Comparison of ENCODE assay signal across 15 mouse cellular contexts in genomic region chr2:59203627-59204425, GRCm38 (mm10). TPM values are rescaled to one million over a fixed set of nuclear protein-coding genes. Genes with fewer than 3 reads are reported as not detected.
A peak's percentile ranks its signal among the peaks of the same experiment; 100 is the strongest.
DNase-seq lines count a peak whose midpoint lies in the region; ATAC-seq and TF ChIP-seq lines count a peak whose summit lies in the region.
"Had no signal": no experiment of that assay in that cellular context is flagged by ENCODE, and none has a peak within 500 bp of the region (broad histone marks: within the 10 kb centered on the region; RNA-seq: fewer than 3 reads in every experiment).

No protein-coding gene starts in this region.

- TF ChIP-seq POLR2A in heart, adult 2 months (IDR thresholded peaks at IDR 0.05; ENCODE audit: insufficient read depth, low read depth, low read length) = no peak

- H3K4me2 ChIP-seq in heart, embryonic 15.5 days = no peak overlapping the region
- H3K4me2 ChIP-seq: liver, embryonic 11.5 days had no signal

- H3K9ac ChIP-seq in heart, embryonic 15.5 days = no peak overlapping the region
- no peak overlapping the region for H3K9ac ChIP-seq in heart, adult 2 months (ENCODE audit: low read depth, low read length)

- peak; percentile 5 for DNase-seq in embryo, embryonic 10.5 days (ENCODE audit: low spot score)
- no peak for DNase-seq in embryo, embryonic 9.5 days (ENCODE audit: extremely low spot score)
- DNase-seq in heart, adult 2 months = no peak
- DNase-seq in thymus, postnatal 4 days = peak; percentile 16
- DNase-seq in thymus, postnatal 25 days = no peak
- DNase-seq in adrenal gland, adult 8-10 months = no peak
- DNase-seq in right cerebral cortex, postnatal 4 days = no peak
- DNase-seq: cerebellum, postnatal 25 days; gastrocnemius, postnatal 25 days; kidney, postnatal 36 days; lung, postnatal 10 days; spleen, adult 18-20 months had no signal

- peaks cover 5% of the 10 kb centered on the region; the same call in 1 of the 2 replicates for H3K79me2 ChIP-seq in heart, adult 2 months (replicated peaks; ENCODE audit: control insufficient read depth, insufficient read depth, low read length)

- intact Hi-C loops in heart, adult 2 months (cut with DNase I) = no loop called here

- peak overlapping the region; percentile 73 for H3K27ac ChIP-seq in heart, embryonic 15.5 days
- no peak overlapping the region for H3K27ac ChIP-seq in heart, adult 2 months

- peaks cover 63% of the 10 kb centered on the region for H3K4me1 ChIP-seq in heart, embryonic 15.5 days (replicated peaks)
- peaks cover 21% of the 10 kb centered on the region for H3K4me1 ChIP-seq in heart, adult 2 months (ENCODE audit: control insufficient read depth, insufficient read depth, low read length)

- no peaks in the 10 kb centered on the region for H3K36me3 ChIP-seq in heart, embryonic 15.5 days
- peaks cover 4% of the 10 kb centered on the region; the same call in 1 of the 2 replicates for H3K36me3 ChIP-seq in heart, adult 2 months (ENCODE audit: control insufficient read depth, insufficient read depth, low read length)

- no peak for TF ChIP-seq CTCF in heart, adult 2 months (IDR thresholded peaks at IDR 0.05)

- no peaks in the 10 kb centered on the region for H3K27me3 ChIP-seq in heart, embryonic 15.5 days
- H3K27me3 ChIP-seq in heart, adult 2 months (ENCODE audit: control insufficient read depth, insufficient read depth, low read length) = no peaks in the 10 kb centered on the region

- H3K4me3 ChIP-seq in heart, embryonic 15.5 days = no peak overlapping the region
- H3K4me3 ChIP-seq in heart, adult 2 months = no peak overlapping the region

- no peaks in the 10 kb centered on the region for H3K9me3 ChIP-seq in heart, embryonic 15.5 days (replicated peaks)
- H3K9me3 ChIP-seq: G1E had no signal

- no peak for ATAC-seq in heart, embryonic 15.5 days (replicated peaks; ENCODE audit: insufficient number of reproducible peaks, insufficient read depth, low FRiP score, low read depth)

- TF ChIP-seq EP300 in heart, adult 2 months (IDR thresholded peaks at IDR 0.05; ENCODE audit: insufficient read depth, low read depth, low read length) = no peak

- 54% methylated on average over 3 of the region's 3 CpGs for WGBS in heart, embryonic 15.5 days
- WGBS in heart, adult 2 months = 68% methylated on average over 3 of the region's 3 CpGs

RNA-seq across cellular contexts. Expression of gene Pkp4, which starts 43.2 kb away (rescaled TPM):
- polyA plus RNA-seq in heart, embryonic 15.5 days (2015; fragmentation: Nextera tagmentation; extraction: Ambion mirVana) = 36.5 and 40.1 TPM in 2 replicates
- total RNA-seq in heart, adult 2 months (2021) = 100 to 1,000 TPM; 152 to 174 TPM
- polyA plus RNA-seq in heart, adult 2 months (2012; rRNA removed) = 61.5 and 92.5 TPM in 2 replicates
- total RNA-seq in adrenal gland, adult 8-10 months (2022) = 10 to 100 TPM; 40.7 to 55.5 (median 45.6) TPM

RNA-seq across cellular contexts. Expression of gene Ccdc148, which starts 43.3 kb away (rescaled TPM):
- polyA plus RNA-seq in heart, embryonic 15.5 days (2015; fragmentation: Nextera tagmentation; extraction: Ambion mirVana) = 0.94 and 1.2 TPM in 2 replicates
- under 1 TPM; 0.60 to 0.93 TPM for total RNA-seq in heart, adult 2 months (2021)
- 0.10 and 0.18 TPM in 2 replicates for polyA plus RNA-seq in heart, adult 2 months (2012; rRNA removed)
- total RNA-seq in adrenal gland, adult 8-10 months (2022) = 1 to 10 TPM; 1.1 to 2.9 (median 2.2) TPM
- total RNA-seq: gastrocnemius, postnatal 25 days had no signal
- polyA plus RNA-seq: G1E had no signal

Comparison
In these comparisons a context has a peak if more than half of its experiments do, and no peak if none do; other contexts are left out.
1. DNase-seq: peak in embryo, embryonic 10.5 days (single experiment) and thymus, postnatal 4 days (single experiment); none in embryo, embryonic 9.5 days (single experiment), heart, adult 2 months (0 of 2), thymus, postnatal 25 days (single experiment), adrenal gland, adult 8-10 months (single experiment) and right cerebral cortex, postnatal 4 days (single experiment).